Mouse (Mus musculus): Measurements from ENCODE around the gene Tm9sf4. TPM values are rescaled to one million over a fixed set of nuclear protein-coding genes. Genes with fewer than 3 reads are reported as not detected.

Tm9sf4 gene
- 32.7 and 50.3 TPM in 2 replicates for polyA plus RNA-seq (2012; rRNA removed)

DNA sequence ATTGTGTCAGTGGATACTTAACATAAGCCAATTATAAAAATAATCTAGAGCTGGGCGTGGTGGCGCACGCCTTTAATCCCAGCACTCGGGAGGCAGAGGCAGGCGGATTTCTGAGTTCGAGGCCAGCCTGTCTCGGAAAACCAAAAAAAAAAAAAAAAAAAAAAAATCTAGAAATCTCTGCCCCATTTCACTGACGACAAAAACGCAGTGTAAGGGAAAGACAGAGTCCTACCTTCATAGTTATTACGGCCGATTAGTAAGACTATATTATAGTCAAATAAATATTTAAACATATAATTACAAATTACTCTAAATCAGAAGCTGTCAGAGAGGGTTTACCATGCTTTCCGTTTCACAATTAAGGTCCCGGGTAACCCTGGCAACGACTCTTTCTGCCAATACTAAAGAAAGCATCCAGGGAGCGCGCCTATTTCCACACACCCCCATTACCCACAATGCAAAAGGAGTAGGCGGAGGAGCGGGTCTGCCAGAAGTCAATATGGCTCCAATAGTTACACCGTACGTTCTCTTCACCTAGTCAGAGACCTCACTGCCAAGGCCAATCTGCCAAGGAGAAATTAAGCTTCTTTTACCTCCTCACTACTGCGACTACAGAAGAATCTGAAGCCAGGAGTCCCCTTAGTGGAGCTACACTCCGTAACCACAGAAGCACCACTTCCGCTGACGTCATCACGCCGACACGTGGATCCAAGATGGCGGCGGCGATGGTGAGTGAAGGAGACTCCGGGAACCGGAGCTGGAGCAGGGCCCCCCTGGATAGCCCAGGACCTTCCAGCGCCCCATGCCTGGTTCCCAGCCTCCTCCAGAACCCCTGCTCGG, at the start of gene Tm9sf4:
Gene Tm9sf4 (plus strand): TSS at position 460 of the 840 bp plus-strand sequence.

DNA sequence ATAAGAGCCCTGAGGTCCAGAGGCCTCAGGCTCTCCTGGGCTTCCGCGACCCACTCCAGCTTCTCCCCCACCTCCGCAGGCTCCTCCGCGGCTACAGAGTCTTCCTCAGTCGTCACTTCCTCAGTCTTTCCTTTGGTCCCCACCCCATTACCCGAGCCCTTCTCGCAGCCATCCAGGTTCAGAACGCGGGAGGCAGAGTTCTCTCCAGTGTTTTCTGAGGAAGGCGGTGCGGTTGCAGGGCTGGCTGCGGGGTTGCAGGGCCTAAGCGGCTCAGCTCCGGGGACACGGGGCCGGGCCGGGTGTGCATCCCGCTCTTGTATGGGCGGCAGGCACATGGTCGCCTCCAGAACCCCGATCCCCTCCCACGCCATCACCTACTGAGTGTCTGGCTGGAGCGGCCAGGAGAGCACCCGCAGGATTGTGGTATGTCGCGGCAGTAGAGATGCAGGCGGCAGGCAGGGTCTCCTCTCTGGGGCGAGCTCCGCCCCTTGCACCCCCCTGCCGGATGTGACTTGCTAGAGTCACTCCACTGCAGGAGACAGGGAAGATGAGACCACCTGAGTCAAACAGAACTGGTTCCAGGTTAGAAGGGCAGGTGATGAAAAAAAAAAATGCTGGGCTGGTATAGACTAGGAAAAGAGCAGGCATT, 64.0 kb downstream of the Tm9sf4 start, which contains the start of gene Tspyl3:
Gene Tspyl3 (minus strand): TSS at position 496 of the 649 bp plus-strand sequence.

DNA sequence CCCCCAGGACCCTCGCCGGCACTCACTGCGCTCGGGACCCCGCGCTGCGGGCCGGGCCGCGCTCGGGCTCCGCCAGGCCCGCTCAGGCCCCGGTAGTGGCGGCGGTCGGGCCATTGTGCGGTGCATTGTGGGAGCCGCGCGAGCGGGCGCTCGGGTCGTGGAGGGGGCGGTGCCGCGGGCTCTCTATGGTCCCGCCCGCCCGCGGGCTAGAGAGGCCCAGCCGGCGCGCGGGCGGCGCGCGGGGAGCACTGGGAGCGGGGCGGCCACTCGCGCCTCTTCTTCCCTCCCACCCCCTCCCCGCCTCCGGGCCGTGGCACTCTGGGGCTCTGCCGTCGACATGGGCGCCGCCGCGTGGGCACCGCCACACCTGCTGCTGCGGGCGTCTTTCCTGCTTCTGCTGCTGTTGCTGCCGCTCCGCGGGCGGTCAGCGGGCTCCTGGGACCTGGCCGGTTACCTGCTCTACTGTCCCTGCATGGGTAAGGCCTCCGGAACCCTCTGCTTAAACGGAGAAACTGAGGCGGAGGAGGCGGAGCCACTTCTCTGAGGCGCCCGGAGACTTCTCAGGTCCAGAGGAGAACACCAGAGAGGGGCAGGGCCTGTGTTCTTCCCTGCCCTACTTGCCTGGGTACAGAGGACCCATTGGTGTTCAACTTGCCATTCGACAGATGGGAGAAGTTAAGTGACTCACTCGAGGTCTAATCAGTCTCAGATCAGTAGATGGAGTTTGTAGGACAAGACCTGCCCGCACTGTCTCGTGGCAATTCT, 80.3 kb downstream of the Tm9sf4 start, which contains the start of the genes Plagl2 and Pofut1:
Gene Plagl2 (minus strand): TSS at position 177 of the 765 bp plus-strand sequence.
Gene Pofut1 (plus strand): TSS at position 284 of the 765 bp plus-strand sequence.

Other genes with a start within 250 kb of the Tm9sf4 start
- 0.04 TPM in 2 replicates for gene Mylk2, start 250.0 kb upstream of the Tm9sf4 start, polyA plus RNA-seq (2012; rRNA removed)
- 0.64 and 1.2 TPM in 2 replicates for gene Foxs1, start 228.1 kb upstream of the Tm9sf4 start, polyA plus RNA-seq (2012; rRNA removed)
- 2.2 and 3.2 TPM in 2 replicates for gene Dusp15, start 209.6 kb upstream of the Tm9sf4 start, polyA plus RNA-seq (2012; rRNA removed)
- gene Ttll9, start 198.8 kb upstream of the Tm9sf4 start, polyA plus RNA-seq (2012; rRNA removed): 1.1 and 1.8 TPM in 2 replicates
- 90.3 and 94.6 TPM in 2 replicates for gene Pdrg1, start 145.9 kb upstream of the Tm9sf4 start, polyA plus RNA-seq (2012; rRNA removed)
- gene Xkr7, start 129.5 kb upstream of the Tm9sf4 start, polyA plus RNA-seq (2012; rRNA removed): 3.6 and 3.8 TPM in 2 replicates
- 6.1 and 8.5 TPM in 2 replicates for gene Ccm2l, start 95.3 kb upstream of the Tm9sf4 start, polyA plus RNA-seq (2012; rRNA removed)
- gene Hck, start 52.8 kb upstream of the Tm9sf4 start, polyA plus RNA-seq (2012; rRNA removed): 1.5 and 2.2 TPM in 2 replicates
- 6.1 and 8.5 TPM in 2 replicates for gene Tspyl3, start 64.1 kb downstream of the Tm9sf4 start, polyA plus RNA-seq (2012; rRNA removed)
- gene Plagl2, start 80.1 kb downstream of the Tm9sf4 start, polyA plus RNA-seq (2012; rRNA removed): 19.4 and 23.4 TPM in 2 replicates
- gene Pofut1, start 80.2 kb downstream of the Tm9sf4 start, polyA plus RNA-seq (2012; rRNA removed): 21.0 and 27.1 TPM in 2 replicates
- 18.0 and 23.2 TPM in 2 replicates for gene Kif3b, start 130.1 kb downstream of the Tm9sf4 start, polyA plus RNA-seq (2012; rRNA removed)
- 31.1 and 39.3 TPM in 2 replicates for gene Asxl1, start 184.5 kb downstream of the Tm9sf4 start, polyA plus RNA-seq (2012; rRNA removed)

All from central nervous system, embryonic 11.5 days (tissue).